Mouse (Mus musculus) heart, embryonic 13.5 days (tissue): Measurements from ENCODE around the gene Ino80b. TPM values are rescaled to one million over a fixed set of nuclear protein-coding genes. Genes with fewer than 3 reads are reported as not detected.

Experiments used
- ATAC-seq: fragments of 200-750 bp; cut with Nextera tagmentation; 2 replicates; pipeline ENCODE4 v1.8.0; 2017; ENCODE audit warnings: moderate TSS enrichment; ENCODE audit not compliant: insufficient number of reproducible peaks, low FRiP score, low TSS enrichment; ENCODE audit errors: extremely low read depth
- H3K27ac ChIP-seq: fragments of 300-500 bp; sonication (generic); replicated peaks from 2 replicates; pipeline ENCODE4 v1.5.1; 2015; ENCODE audit warnings: moderate library complexity, mild to moderate bottlenecking, inconsistent platforms
- H3K27me3 ChIP-seq: fragments of 300-500 bp; sonication (generic); replicated peaks from 2 replicates; pipeline ENCODE4 v1.6.1; 2015; ENCODE audit warnings: mild to moderate bottlenecking, inconsistent platforms
- H3K36me3 ChIP-seq: fragments of 300-500 bp; sonication (generic); 2 replicates; pipeline ENCODE4 v1.6.1; 2015; ENCODE audit warnings: mild to moderate bottlenecking, inconsistent platforms
- H3K4me1 ChIP-seq: fragments of 300-500 bp; sonication (generic); 2 replicates; pipeline ENCODE4 v1.6.1; 2015; ENCODE audit warnings: inconsistent platforms
- H3K4me2 ChIP-seq: fragments of 300-500 bp; sonication (generic); 2 replicates; pipeline ENCODE4 v1.6.1; 2015; ENCODE audit warnings: inconsistent platforms, mild to moderate bottlenecking, moderate library complexity
- H3K4me3 ChIP-seq: fragments of 300-500 bp; sonication (generic); 2 replicates; pipeline ENCODE4 v1.5.1; 2015; ENCODE audit warnings: moderate library complexity, mild to moderate bottlenecking, inconsistent platforms
- H3K9ac ChIP-seq: fragments of 300-500 bp; sonication (generic); 2 replicates; pipeline ENCODE4 v1.6.1; 2015; ENCODE audit warnings: inconsistent platforms, mild to moderate bottlenecking, moderate library complexity
- H3K9me3 ChIP-seq: fragments of 300-500 bp; sonication (generic); 2 replicates; pipeline ENCODE4 v1.6.1; 2016; ENCODE audit warnings: inconsistent platforms
- WGBS: fragments of 180-500 bp; shearing (Covaris S2); methylation state at CpG from one replicate; pipeline ENCODE4 v1.1.7; 2015; ENCODE audit warnings: mixed read lengths; 5-methylcytosine and 5-hydroxymethylcytosine counted together
- polyA plus RNA-seq: library from polyadenylated mRNA; unstranded; fragments of >200 nt; fragmentation: Nextera tagmentation; extraction: Ambion mirVana; gene quantifications from 2 replicates; pipeline ENCODE4 v1.2.1, GENCODE M21; 2015

Ino80b gene
- polyA plus RNA-seq, 1 experiment from 2014 or later = 8.7 TPM

- H3K36me3 ChIP-seq = 0 out of 2 replicates have a peak, but pooled peaks cover 5% of the 10 kb centered on the region
- no peaks in the 10 kb centered on the region for H3K9me3 ChIP-seq
- no peak overlapping the region for H3K27ac ChIP-seq
- whole genome bisulfite sequencing = 89% methylated on average over 5 of the region's 5 CpGs
- no peaks in the 10 kb centered on the region for H3K27me3 ChIP-seq
- no peak for ATAC-seq
- no peak overlapping the region for H3K4me2 ChIP-seq
- no peak overlapping the region for H3K9ac ChIP-seq
- peaks cover 22% of the 10 kb centered on the region for H3K4me1 ChIP-seq
- no peak overlapping the region for H3K4me3 ChIP-seq
Observed at GRCm38 (mm10) chr6:83127419-83127818, 2.2 kb upstream of the Ino80b start.

- Histone ChIP-seq H3K4me1 (peaks cover 36% of the 10 kb centered on the region), H3K9me3 (no peaks in the 10 kb centered on the region), H3K27me3 (no peaks in the 10 kb centered on the region), H3K4me2 (peak overlapping the region; percentile 96), H3K36me3 (0 out of 2 replicates have a peak, but pooled peaks cover 5% of the 10 kb centered on the region), H3K4me3 (peak overlapping the region; percentile 77), H3K9ac (peak overlapping the region; percentile 88), H3K27ac (peak overlapping the region; percentile 46)
- WGBS = under 1% methylated on average over 30 of the region's 30 CpGs
- no peak for ATAC-seq
Observed at GRCm38 (mm10) chr6:83124851-83125312, 349 bp downstream of the Ino80b start.

- Histone ChIP-seq H3K27me3 (no peaks in the 10 kb centered on the region), H3K4me2 (peak overlapping the region; percentile 99), H3K4me1 (peaks cover 45% of the 10 kb centered on the region), H3K9ac (peak overlapping the region; percentile 94; the same call in 1 of the 2 replicates), H3K4me3 (peak overlapping the region; percentile 80), H3K9me3 (no peaks in the 10 kb centered on the region), H3K36me3 (peaks cover 23% of the 10 kb centered on the region), H3K27ac (no peak overlapping the region)
- ATAC-seq = no peak
- 84% methylated on average over 5 of the region's 5 CpGs for WGBS
Observed at GRCm38 (mm10) chr6:83122961-83123360, 2.3 kb downstream of the Ino80b start.

DNA sequence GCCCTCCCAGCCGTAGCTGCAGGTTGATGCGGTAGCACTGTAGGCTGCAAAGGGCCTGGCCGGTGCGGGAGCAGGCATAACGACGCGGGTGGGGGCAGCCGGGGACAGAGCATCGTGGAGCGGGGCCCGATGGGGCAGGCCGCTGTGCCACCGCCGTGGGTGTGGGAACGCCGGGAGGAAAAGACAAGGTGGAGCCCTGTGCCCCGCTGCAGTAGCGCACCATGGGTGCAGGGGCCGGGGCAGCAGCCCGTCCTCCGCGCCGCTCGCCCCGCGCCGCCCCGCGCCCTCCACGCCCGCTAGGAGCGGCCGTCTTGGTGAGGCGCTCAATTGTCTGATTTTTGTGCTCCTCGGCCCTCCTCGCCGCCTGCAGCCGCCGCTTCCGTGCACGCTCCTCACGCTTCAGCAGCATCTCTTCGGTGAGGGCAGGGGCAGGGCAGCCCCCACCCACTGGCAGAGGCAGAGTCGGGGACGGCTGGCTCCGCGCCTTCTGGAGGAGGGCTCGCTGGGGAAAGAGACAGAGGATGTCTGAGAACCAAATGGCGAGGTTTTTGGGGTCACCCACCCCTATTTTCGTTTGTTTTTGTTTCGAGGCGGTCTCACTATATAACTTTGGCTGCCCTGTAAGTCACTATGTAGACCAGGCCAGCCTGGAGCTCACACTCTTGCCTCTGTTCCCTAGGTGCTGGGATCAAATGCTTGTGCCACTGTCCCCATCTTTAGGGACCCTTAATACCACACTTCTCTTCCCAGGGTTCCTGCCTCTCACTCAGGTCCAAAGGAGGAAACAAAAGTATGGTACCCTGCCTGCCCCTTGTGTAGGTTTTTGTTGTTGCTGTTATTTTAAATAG, 3.1 kb downstream of the Ino80b start:
- H3K4me1 ChIP-seq = peaks cover 49% of the 10 kb centered on the region
- H3K27ac ChIP-seq = peak overlapping the region; percentile 95
- ATAC-seq = peak; percentile 51

DNA sequence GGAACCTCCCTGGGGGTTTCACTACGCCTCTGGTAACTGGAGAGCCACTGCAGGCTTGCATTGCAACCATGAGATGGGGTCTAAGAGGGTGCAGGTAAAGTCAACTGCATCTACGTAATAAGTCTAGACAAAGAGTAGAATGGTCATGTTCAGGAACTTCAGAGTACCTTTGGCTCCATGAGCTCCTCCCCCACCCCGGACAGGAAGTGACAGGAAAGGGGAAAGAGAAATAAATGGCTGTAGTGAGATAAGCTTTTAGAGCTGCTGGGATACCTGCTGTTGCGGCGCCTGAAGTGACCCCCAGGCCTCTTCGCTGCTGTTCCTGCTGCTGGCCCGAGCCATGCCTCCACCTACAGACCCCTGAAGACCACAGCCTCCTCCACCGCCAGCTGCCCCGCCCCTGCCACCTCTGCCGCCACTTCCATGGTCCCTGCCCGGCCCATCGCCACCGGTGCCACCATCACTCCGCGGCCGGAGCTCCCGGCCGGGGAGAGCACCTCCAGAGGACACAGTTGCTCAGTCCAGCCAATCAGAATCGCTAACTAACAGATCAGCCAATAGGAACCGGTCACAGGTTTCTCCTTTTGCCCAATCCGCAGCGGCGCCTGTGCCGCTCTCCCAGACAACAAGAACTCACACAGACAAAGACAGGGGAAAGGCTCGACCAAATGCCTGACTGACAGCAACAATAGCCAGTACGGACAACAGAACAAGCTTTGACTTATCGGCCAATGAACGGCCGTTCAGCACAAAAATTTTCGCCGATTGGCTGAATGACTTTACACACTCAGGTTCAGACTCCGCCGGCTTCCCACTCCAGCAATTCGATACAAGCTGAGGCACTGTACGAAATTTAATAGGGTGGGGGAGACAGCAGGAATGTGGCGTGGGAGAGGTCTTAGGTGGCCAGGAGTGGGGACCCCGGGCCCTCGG, 4.0 kb downstream of the Ino80b start, which contains the start of gene Wbp1:
Wbp1 (minus strand) TSS at position 630 of the 933 bp plus-strand sequence.
- peak within 1 kb of the TSS; percentile 94 for H3K9ac ChIP-seq
- H3K4me1 ChIP-seq = peaks cover 58% of the 10 kb centered on the region
- no peaks in the 10 kb centered on the region for H3K9me3 ChIP-seq
- peaks cover 36% of the 10 kb centered on the region for H3K36me3 ChIP-seq
- under 1% methylated on average over 38 of the region's 38 CpGs for WGBS
- H3K4me3 ChIP-seq = peak within 1 kb of the TSS; percentile 80
- peak within 1 kb of the TSS; percentile 95 for H3K27ac ChIP-seq
- ATAC-seq = peak; percentile 86
- H3K4me2 ChIP-seq = peak within 1 kb of the TSS; percentile 99
- no peaks in the 10 kb centered on the region for H3K27me3 ChIP-seq

More for the DNA sequence above, 3.1 kb downstream of the Ino80b start:
- peaks cover 32% of the 10 kb centered on the region for H3K36me3 ChIP-seq
- peak overlapping the region; percentile 99 for H3K4me2 ChIP-seq
- no peaks in the 10 kb centered on the region for H3K9me3 ChIP-seq
- 2% methylated on average over 52 of the region's 52 CpGs for WGBS
- peak overlapping the region; percentile 94 for H3K9ac ChIP-seq
- peak overlapping the region; percentile 80 for H3K4me3 ChIP-seq
- no peaks in the 10 kb centered on the region for H3K27me3 ChIP-seq

DNA sequence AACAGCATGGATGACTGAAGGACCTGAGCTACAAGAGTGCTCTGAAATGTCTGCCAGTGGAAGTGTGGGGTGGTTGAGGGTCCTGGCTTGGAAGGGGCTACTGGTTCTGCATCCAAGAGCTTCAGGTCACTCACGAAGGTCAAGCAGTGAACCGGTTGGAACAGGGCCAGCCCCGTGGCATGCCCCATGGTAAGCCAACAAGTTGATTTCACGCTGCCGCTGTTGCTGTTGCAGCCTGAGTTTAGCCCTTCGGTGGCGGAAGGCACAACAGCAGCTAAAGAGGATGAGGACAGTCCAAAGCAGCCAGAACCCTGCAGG, 5.5 kb downstream of the Ino80b start:
- Histone ChIP-seq H3K9ac (peak overlapping the region; percentile 93), H3K9me3 (no peaks in the 10 kb centered on the region), H3K27me3 (no peaks in the 10 kb centered on the region), H3K36me3 (peaks cover 36% of the 10 kb centered on the region), H3K4me2 (peak overlapping the region; percentile 99), H3K4me3 (peak overlapping the region; percentile 80; the same call in 1 of the 2 replicates), H3K4me1 (peaks cover 60% of the 10 kb centered on the region), H3K27ac (no peak overlapping the region)
- 75% methylated on average over 7 of the region's 7 CpGs for WGBS
- no peak for ATAC-seq

DNA sequence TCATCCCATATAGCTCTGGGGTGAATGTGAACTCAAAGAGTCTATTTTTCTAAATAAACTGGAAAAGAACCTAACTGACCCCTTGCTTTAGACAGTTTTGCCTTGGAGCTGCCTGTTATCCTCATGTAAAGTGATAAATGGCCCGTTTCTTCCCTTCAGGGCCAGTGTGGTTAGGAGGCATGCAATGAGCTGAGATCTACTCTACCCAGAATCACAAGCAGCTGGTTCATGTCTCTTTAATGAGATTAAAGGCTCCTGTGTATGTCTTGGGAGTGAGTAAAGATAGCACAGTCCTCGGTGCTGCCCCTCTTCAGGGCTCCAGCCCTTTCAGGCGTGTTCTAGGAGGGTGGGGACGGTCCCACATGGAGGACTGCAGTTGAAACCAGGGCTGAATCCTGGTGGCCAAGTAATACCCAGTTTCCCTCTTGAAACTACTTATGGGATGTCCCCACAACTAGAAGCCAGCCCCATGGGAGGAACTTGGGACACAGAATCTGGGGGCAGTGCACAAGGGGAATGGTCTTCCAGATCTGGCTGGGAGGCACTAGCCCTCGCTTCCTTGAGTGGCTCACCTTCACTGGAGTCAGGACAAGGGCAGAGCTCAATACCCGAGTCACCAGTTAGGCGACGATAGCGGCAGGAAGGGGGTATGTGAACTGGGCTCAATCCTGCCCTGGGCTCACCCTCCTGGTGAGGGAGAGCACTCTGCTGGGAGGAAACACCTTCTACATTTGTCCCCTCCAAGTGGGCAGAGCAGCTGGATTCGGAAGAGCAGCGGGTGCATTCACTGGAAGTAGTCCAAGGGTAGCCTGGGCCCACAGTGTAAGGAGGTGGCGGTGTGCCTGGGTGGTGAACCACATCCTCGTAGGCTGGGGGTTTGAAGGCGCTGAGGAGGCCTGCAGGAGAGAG, 6.2 kb downstream of the Ino80b start:
- Histone ChIP-seq H3K27me3 (no peaks in the 10 kb centered on the region), H3K4me2 (no peak overlapping the region), H3K27ac (0 out of 2 replicates have a peak overlapping the region, but pooled peaks have one; percentile 20), H3K9me3 (no peaks in the 10 kb centered on the region), H3K36me3 (peaks cover 36% of the 10 kb centered on the region), H3K4me1 (peaks cover 60% of the 10 kb centered on the region), H3K4me3 (no peak overlapping the region), H3K9ac (peak overlapping the region; percentile 93; the same call in 1 of the 2 replicates)
- 74% methylated on average over 14 of the region's 14 CpGs for WGBS
- ATAC-seq = no peak

GRCm38 (mm10) chr6:83118369-83118768, 6.9 kb downstream of the Ino80b start:
- Histone ChIP-seq H3K27ac (no peak overlapping the region), H3K4me3 (no peak overlapping the region), H3K36me3 (peaks cover 31% of the 10 kb centered on the region), H3K9ac (no peak overlapping the region), H3K4me1 (peaks cover 57% of the 10 kb centered on the region), H3K9me3 (no peaks in the 10 kb centered on the region), H3K27me3 (no peaks in the 10 kb centered on the region), H3K4me2 (no peak overlapping the region)
- 83% methylated on average over 11 of the region's 11 CpGs for WGBS
- no peak for ATAC-seq

GRCm38 (mm10) chr6:83117616-83118015, 7.6 kb downstream of the Ino80b start:
- no peaks in the 10 kb centered on the region for H3K27me3 ChIP-seq
- H3K4me1 ChIP-seq = peaks cover 51% of the 10 kb centered on the region
- no peak overlapping the region for H3K27ac ChIP-seq
- H3K4me2 ChIP-seq = no peak overlapping the region
- H3K36me3 ChIP-seq = peaks cover 31% of the 10 kb centered on the region
- 91% methylated on average over 13 of the region's 13 CpGs for WGBS
- no peaks in the 10 kb centered on the region for H3K9me3 ChIP-seq
- no peak for ATAC-seq
- H3K9ac ChIP-seq = no peak overlapping the region
- H3K4me3 ChIP-seq = no peak overlapping the region

- ATAC-seq = no peak
- H3K27ac ChIP-seq = no peak overlapping the region
- H3K4me3 ChIP-seq = no peak overlapping the region; the same call in 1 of the 2 replicates
- H3K36me3 ChIP-seq = peaks cover 32% of the 10 kb centered on the region
- H3K27me3 ChIP-seq = no peaks in the 10 kb centered on the region
- H3K4me1 ChIP-seq = peaks cover 48% of the 10 kb centered on the region
- H3K9me3 ChIP-seq = no peaks in the 10 kb centered on the region
- peak overlapping the region; percentile 93; the same call in 1 of the 2 replicates for H3K9ac ChIP-seq
- H3K4me2 ChIP-seq = no peak overlapping the region
- WGBS = 80% methylated on average over 4 of the region's 4 CpGs
Observed at GRCm38 (mm10) chr6:83117165-83117438, 8.1 kb downstream of the Ino80b start.
